Mouse (Mus musculus): ENCODE results near the gene B3gnt8. TPM values are rescaled to one million over a fixed set of nuclear protein-coding genes. Genes with fewer than 3 reads are reported as not detected.

B3gnt8 gene
- polyA plus RNA-seq, 1 experiment = 12.5 TPM

DNA sequence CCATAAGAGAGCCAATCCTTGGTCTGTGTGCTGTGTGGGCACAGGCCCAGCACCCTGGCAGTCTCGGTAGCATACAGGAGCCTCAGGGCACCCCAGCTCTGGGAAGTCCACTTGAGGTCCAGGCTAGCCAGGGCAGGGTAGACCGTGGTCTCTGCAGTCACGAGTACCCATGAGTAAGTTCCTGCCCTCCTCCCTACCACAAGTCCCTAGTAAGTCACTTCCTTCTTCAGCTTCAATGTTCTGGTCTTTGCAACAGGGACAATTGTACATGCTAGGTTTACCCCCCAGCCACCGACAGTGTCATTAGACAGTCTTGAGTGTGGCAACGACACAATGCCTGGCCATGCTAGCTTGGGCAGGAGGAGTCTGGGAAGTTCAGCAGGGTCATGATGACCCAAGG lies 6.2 kb downstream of the B3gnt8 start:
- peaks cover 86% of the 10 kb centered on the region for H3K4me1 ChIP-seq
- H3K9me3 ChIP-seq = no peaks in the 10 kb centered on the region
- no peak for TF ChIP-seq FLI1 (IDR thresholded peaks at IDR 0.05; ENCODE audit: low read length)
- no peak for TF ChIP-seq GATA1 (IDR thresholded peaks at IDR 0.05; ENCODE audit: borderline replicate concordance, low read length)
- H3K4me3 ChIP-seq (replicated peaks) = peak overlapping the region; percentile 83
- peaks cover 90% of the 10 kb centered on the region for H3K36me3 ChIP-seq (replicated peaks; ENCODE audit: low read length)
- H3K27me3 ChIP-seq (replicated peaks) = peaks cover 18% of the 10 kb centered on the region

DNA sequence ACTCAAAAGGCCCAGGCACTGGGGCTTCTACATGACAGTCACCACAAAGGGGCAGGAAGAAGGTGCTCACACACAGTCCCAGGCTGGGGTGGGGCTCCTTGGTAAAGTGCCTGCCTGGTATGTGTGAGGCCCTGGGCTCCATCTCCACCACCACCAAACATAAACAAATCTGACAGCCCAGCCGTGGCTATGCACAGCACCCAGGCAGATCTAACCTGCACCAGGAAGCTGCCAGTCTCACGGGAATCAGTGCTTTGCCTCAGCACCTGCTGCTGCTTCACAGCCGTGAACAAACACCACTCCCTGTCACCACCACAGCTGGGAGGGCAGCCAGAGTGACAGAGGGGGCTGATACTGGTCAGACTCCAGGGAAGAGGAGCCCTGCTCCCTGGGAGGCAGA lies 9.9 kb downstream of the B3gnt8 start:
- Histone ChIP-seq H3K4me1 (peaks cover 73% of the 10 kb centered on the region), H3K4me3 (replicated peaks) (no peak overlapping the region), H3K36me3 (replicated peaks; ENCODE audit: low read length) (peaks cover 91% of the 10 kb centered on the region), H3K9me3 (no peaks in the 10 kb centered on the region), H3K27me3 (replicated peaks) (peaks cover 24% of the 10 kb centered on the region)
- no peak for TF ChIP-seq FLI1 (IDR thresholded peaks at IDR 0.05; ENCODE audit: low read length)
- no peak for TF ChIP-seq GATA1 (IDR thresholded peaks at IDR 0.05; ENCODE audit: borderline replicate concordance, low read length)

DNA sequence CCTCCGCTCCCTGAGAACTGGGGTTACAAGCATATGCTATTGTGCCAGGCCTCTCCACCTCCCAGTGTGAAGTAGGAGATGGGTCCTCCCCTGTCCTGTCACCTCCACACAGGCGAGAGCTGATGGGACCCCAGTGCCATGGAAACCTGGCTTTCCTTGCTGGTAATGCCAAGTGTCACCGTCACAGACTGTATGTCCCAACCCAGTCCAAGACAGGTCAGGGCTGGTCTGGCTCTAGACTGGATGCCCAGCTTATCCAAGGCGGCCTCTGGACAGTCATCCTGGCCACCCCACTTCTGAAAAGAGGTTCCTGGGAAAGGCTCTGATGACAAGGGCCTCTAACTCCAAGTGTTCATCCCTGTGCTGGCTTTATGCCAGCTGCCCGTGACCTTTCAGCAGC lies 10.6 kb downstream of the B3gnt8 start:
- peaks cover 26% of the 10 kb centered on the region for H3K27me3 ChIP-seq (replicated peaks)
- no peak for TF ChIP-seq FLI1 (IDR thresholded peaks at IDR 0.05; ENCODE audit: low read length)
- no peak for TF ChIP-seq GATA1 (IDR thresholded peaks at IDR 0.05; ENCODE audit: borderline replicate concordance, low read length)
- H3K36me3 ChIP-seq (replicated peaks; ENCODE audit: low read length) = peaks cover 88% of the 10 kb centered on the region
- H3K4me3 ChIP-seq (replicated peaks) = no peak overlapping the region
- peaks cover 73% of the 10 kb centered on the region for H3K4me1 ChIP-seq
- H3K9me3 ChIP-seq = no peaks in the 10 kb centered on the region

DNA sequence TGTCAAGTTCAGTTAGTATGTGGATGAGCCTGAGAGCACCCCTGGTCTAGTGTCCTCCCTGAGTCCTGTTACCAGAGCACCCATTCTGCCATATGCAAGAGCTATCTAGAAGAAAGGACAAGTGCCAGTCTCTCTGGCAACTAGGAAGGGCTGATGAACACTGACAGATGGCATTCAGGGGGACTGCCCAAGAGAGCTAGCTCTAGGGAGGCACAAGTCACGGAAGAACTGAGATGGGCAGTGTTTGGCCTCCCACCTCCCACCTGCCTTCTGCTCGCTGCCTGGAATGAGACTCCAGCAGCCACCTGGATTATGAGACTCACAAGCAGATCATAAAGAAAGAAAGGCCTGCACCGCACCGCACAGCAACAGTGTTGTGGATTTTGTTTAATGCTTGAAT lies 13.3 kb downstream of the B3gnt8 start:
- Histone ChIP-seq H3K4me3 (replicated peaks) (no peak overlapping the region), H3K27me3 (replicated peaks) (peaks cover 26% of the 10 kb centered on the region), H3K9me3 (no peaks in the 10 kb centered on the region), H3K36me3 (replicated peaks; ENCODE audit: low read length) (peaks cover 65% of the 10 kb centered on the region), H3K4me1 (peaks cover 75% of the 10 kb centered on the region)
- TF ChIP-seq FLI1 (IDR thresholded peaks at IDR 0.05; ENCODE audit: low read length) (no peak), GATA1 (IDR thresholded peaks at IDR 0.05; ENCODE audit: borderline replicate concordance, low read length) (no peak)

DNA sequence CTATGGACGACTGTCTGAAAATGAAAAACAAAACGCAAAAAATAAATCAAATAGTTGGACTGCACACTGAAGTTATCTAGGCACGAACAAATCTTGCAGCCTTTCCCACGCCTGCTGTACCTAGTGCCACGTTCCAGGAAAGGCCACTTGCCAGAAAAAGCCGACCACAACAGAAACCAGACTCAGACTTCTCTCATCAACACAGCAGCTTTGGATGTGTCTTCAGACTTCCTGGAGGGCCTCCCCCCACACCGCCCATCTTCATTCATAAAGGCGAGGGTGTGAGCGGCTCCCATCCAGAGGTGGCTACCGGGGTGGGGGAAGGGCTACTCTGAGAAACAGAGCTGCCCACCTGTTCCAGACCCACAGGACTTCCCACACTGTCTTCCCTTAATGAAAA lies 17.7 kb downstream of the B3gnt8 start:
- Histone ChIP-seq H3K36me3 (replicated peaks; ENCODE audit: low read length) (peaks cover 36% of the 10 kb centered on the region), H3K9me3 (no peaks in the 10 kb centered on the region), H3K4me1 (peaks cover 85% of the 10 kb centered on the region), H3K4me3 (replicated peaks) (no peak overlapping the region), H3K27me3 (replicated peaks) (peaks cover 26% of the 10 kb centered on the region)
- TF ChIP-seq GATA1 (IDR thresholded peaks at IDR 0.05; ENCODE audit: borderline replicate concordance, low read length) (no peak), FLI1 (IDR thresholded peaks at IDR 0.05; ENCODE audit: low read length) (no peak)

DNA sequence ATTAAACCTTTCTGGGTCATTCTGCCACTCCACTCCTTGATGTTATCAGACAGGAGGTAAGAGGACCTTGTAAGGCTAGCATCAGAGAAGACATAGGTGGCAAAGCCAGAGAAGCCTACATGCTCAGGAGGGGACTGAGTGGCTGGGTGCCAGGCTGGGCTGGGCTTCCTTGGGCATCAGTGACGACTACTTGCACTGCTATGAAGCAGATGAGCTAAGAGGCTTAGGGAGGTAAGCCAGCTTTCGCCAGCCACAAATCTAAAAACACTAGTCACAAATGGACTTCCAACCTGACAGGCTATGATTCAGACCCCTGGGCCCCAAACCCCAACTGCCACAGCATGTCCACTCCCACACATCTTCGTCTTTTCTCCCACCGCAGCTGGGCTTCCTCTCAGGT lies 18.2 kb downstream of the B3gnt8 start:
- peaks cover 23% of the 10 kb centered on the region for H3K27me3 ChIP-seq (replicated peaks)
- H3K4me1 ChIP-seq = peaks cover 86% of the 10 kb centered on the region
- no peak for TF ChIP-seq FLI1 (IDR thresholded peaks at IDR 0.05; ENCODE audit: low read length)
- TF ChIP-seq GATA1 (IDR thresholded peaks at IDR 0.05; ENCODE audit: borderline replicate concordance, low read length) = no peak

DNA sequence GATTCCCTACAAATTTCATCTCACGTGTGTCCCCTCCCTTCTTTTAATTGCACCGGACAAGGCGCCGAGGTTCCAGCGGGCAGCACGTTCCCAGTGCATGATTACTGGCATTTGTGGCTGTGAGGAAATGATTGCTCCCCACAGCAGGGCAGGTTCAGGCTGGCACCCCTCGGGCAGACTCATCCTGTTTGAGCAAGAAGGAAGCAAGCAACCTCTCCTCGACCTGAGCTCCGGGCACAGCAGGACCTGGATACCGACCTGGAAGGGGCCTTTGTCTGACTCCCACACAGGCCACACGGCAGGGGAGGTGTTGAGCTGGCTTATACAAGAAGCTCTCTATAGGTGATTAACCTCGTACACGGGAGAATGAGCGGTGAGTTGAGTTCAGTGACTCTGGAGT lies 18.6 kb downstream of the B3gnt8 start:
- TF ChIP-seq GATA1 (IDR thresholded peaks at IDR 0.05; ENCODE audit: borderline replicate concordance, low read length) (no peak), FLI1 (IDR thresholded peaks at IDR 0.05; ENCODE audit: low read length) (no peak)
- Histone ChIP-seq H3K4me3 (replicated peaks) (peak overlapping the region; percentile 38), H3K9me3 (no peaks in the 10 kb centered on the region), H3K4me1 (peaks cover 88% of the 10 kb centered on the region), H3K36me3 (replicated peaks; ENCODE audit: low read length) (peaks cover 27% of the 10 kb centered on the region), H3K27me3 (replicated peaks) (peaks cover 22% of the 10 kb centered on the region)

More for the DNA sequence above, 18.2 kb downstream of the B3gnt8 start:
- Histone ChIP-seq H3K9me3 (no peaks in the 10 kb centered on the region), H3K4me3 (replicated peaks) (no peak overlapping the region), H3K36me3 (replicated peaks; ENCODE audit: low read length) (peaks cover 31% of the 10 kb centered on the region)

DNA sequence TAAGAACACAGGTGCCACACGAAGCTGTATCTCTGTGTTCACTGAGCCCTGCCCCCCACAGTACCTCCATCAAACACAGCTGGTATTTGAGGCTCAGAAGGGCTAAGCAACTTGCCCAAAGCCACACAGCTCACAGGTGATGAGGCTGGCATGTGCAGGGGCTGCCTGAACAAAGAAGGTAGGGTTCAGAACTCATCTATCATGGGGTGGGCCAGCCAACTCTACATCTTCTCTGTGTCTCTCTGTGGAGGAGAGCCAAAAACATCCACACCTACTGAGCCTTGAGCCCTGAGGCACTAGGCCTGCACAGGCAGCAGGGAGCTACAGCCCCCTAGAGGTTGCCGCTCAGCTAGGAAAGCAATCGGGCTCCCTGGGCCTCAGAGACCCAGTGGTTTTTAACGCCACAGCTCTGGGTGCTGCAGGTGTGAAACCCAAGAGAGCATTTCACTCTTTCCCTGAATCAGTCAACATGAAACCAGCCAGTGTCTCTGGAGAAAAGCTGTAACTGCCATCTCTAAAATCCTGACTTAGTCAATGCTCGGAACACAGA lies 21.2 kb downstream of the B3gnt8 start:
- peaks cover 11% of the 10 kb centered on the region for H3K36me3 ChIP-seq (replicated peaks; ENCODE audit: low read length)
- TF ChIP-seq FLI1 (IDR thresholded peaks at IDR 0.05; ENCODE audit: low read length) (no peak), GATA1 (IDR thresholded peaks at IDR 0.05; ENCODE audit: borderline replicate concordance, low read length) (no peak)
- no peak overlapping the region for H3K4me3 ChIP-seq (replicated peaks)
- peaks cover 11% of the 10 kb centered on the region for H3K27me3 ChIP-seq (replicated peaks)
- peaks cover 93% of the 10 kb centered on the region for H3K4me1 ChIP-seq
- H3K9me3 ChIP-seq = no peaks in the 10 kb centered on the region

DNA sequence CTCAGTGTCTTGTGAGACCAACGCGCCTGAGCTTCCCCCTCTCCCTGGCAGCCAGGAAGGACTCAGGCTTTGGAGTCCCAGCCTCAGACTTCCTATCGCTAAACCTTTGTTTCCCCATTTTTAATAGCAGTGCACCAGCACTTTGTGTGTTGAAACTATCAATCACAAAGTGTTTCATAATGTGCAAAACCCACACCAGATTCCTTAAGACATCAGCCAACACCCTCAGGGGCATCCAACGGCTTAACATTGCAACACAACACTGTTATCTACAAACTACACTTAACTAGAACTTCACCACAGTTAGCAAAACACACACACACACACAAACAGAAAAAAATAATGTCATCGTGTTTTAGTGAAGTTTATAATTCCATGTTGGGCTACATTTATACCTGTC lies 23.4 kb downstream of the B3gnt8 start:
- TF ChIP-seq FLI1 (IDR thresholded peaks at IDR 0.05; ENCODE audit: low read length) = no peak
- no peak for TF ChIP-seq GATA1 (IDR thresholded peaks at IDR 0.05; ENCODE audit: borderline replicate concordance, low read length)

DNA sequence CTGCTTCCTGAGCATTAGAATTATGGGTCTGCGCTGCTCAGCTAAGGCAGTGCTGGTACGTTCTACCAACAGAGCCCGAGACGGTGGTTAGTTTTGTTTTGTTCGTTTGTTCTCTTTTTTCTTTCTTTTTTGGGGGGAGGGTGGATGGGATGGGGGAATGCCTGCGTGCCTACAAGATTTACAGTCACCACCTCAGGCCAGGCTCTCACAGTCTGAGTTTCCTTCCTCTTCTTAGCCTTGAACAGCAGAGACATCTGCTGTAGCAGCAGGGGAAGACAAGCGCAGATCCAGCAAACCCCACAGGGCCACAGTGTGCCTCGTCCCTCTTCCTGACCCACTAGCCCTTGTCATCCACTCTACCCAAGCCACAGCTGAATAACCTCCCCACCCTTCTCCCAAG lies 24.8 kb downstream of the B3gnt8 start:
- Histone ChIP-seq H3K4me1 (peaks cover 71% of the 10 kb centered on the region), H3K4me3 (replicated peaks) (peak overlapping the region; percentile 81), H3K27me3 (replicated peaks) (peaks cover 4% of the 10 kb centered on the region), H3K9me3 (no peaks in the 10 kb centered on the region), H3K36me3 (replicated peaks; ENCODE audit: low read length) (peaks cover 8% of the 10 kb centered on the region)
- TF ChIP-seq FLI1 (IDR thresholded peaks at IDR 0.05; ENCODE audit: low read length) (no peak), GATA1 (IDR thresholded peaks at IDR 0.05; ENCODE audit: borderline replicate concordance, low read length) (no peak)

More for the DNA sequence above, 23.4 kb downstream of the B3gnt8 start:
- Histone ChIP-seq H3K4me3 (replicated peaks) (no peak overlapping the region), H3K4me1 (peaks cover 77% of the 10 kb centered on the region), H3K27me3 (replicated peaks) (peaks cover 11% of the 10 kb centered on the region), H3K36me3 (replicated peaks; ENCODE audit: low read length) (peaks cover 15% of the 10 kb centered on the region), H3K9me3 (no peaks in the 10 kb centered on the region)
